Mouse (Mus musculus): ENCODE results near the gene Mrpl21.

DNA sequence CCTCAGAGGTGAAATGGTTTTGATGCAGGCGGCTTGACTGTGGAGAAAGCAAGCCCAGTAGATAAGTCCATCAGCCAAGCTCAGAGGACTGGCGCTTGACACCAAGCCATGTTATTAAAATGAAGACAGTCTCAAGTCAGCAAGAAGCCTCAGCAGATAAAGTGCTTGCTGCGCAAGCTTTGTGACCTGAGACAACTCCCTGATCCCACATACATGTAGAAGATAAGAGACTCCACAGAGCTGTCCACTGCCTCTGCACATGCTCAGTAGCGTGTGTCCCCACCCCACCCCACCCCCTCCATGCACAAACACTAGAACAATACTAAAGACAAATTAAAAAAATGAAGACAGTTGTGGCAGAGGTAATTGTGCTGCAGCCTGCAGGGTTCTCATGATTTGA is 51.8 kb downstream of the Mrpl21 start:
- no peak for TF ChIP-seq CTCF (conservative IDR thresholded peaks at IDR 0.05; ENCODE audit: low read length)
- TF ChIP-seq POU5F1 (IDR thresholded peaks at IDR 0.05; ENCODE audit: borderline replicate concordance, low read length): no peak

Measured in E14TG2a.4 (cell line).